Mouse (Mus musculus) midbrain, embryonic 11.5 days (tissue): ENCODE measurements at regions not wholly inside any gene's neighbourhood (a gene's known extent, or its start where the extent isn't known, plus 50 kb on each side); places are given as distances from the start of the nearest gene placed in this dataset.

Experiments used
- ATAC-seq: fragments of 200-750 bp; cut with Nextera tagmentation; 2 replicates; pipeline ENCODE4 v1.8.0; 2017; ENCODE audit warnings: moderate TSS enrichment, moderate library complexity; ENCODE audit not compliant: low FRiP score
- DNase-seq: peaks from one replicate; pipeline ENCODE4 v3.0.0; 2015; ENCODE audit warnings: low spot score; ENCODE audit errors: missing footprints
- H3K27ac ChIP-seq: fragments of 300-500 bp; sonication (generic); 2 replicates; pipeline ENCODE4 v1.5.1; 2014; ENCODE audit warnings: low read depth, low read length
- H3K27me3 ChIP-seq: fragments of 300-500 bp; sonication (generic); 2 replicates; pipeline ENCODE4 v1.6.1; 2014; ENCODE audit warnings: mild to moderate bottlenecking, low read length, moderate library complexity, mixed read lengths; ENCODE audit not compliant: control insufficient read depth, insufficient read depth
- H3K36me3 ChIP-seq: fragments of 300-500 bp; sonication (generic); 2 replicates; pipeline ENCODE4 v1.6.1; 2014; ENCODE audit warnings: mild to moderate bottlenecking, low read length, moderate library complexity, mixed read lengths; ENCODE audit not compliant: control insufficient read depth, insufficient read depth
- H3K4me1 ChIP-seq: fragments of 300-500 bp; sonication (generic); 2 replicates; pipeline ENCODE4 v1.6.1; 2014; ENCODE audit warnings: low read length; ENCODE audit not compliant: control insufficient read depth, insufficient read depth
- H3K4me2 ChIP-seq: fragments of 300-500 bp; sonication (generic); 2 replicates; pipeline ENCODE4 v1.6.1; 2014; ENCODE audit warnings: mild to moderate bottlenecking, moderate library complexity
- H3K4me3 ChIP-seq: fragments of 300-500 bp; sonication (generic); 2 replicates; pipeline ENCODE4 v1.5.1; 2014; ENCODE audit warnings: low read depth, low read length
- H3K9ac ChIP-seq: fragments of 300-500 bp; sonication (generic); 2 replicates; pipeline ENCODE4 v1.6.1; 2014; ENCODE audit warnings: low read length
- H3K9me3 ChIP-seq: fragments of 300-500 bp; sonication (generic); 2 replicates; pipeline ENCODE4 v1.6.1; 2016; ENCODE audit warnings: low read length; ENCODE audit not compliant: control insufficient read depth
- WGBS: fragments of 180-500 bp; shearing (Covaris S2); extraction: QIAGEN DNeasy Blood & Tissue Kit; methylation state at CpG from one replicate; pipeline ENCODE4 v1.1.7; 2014; 5-methylcytosine and 5-hydroxymethylcytosine counted together

GRCm38 (mm10) chr14:9003034-9003433, 337.0 kb upstream of the 4930452B06Rik start:
- no peaks in the 10 kb centered on the region for H3K4me1 ChIP-seq
- no peak for DNase-seq
- H3K9me3 ChIP-seq, result no peaks in the 10 kb centered on the region
- H3K4me2 ChIP-seq, result no peak overlapping the region
- no peak overlapping the region for H3K4me3 ChIP-seq
- H3K27ac ChIP-seq, result no peak overlapping the region
- no peak for ATAC-seq
- H3K9ac ChIP-seq, result no peak overlapping the region
- no peaks in the 10 kb centered on the region for H3K36me3 ChIP-seq
- WGBS, result 55% methylated on average over 2 of the region's 2 CpGs
- no peaks in the 10 kb centered on the region for H3K27me3 ChIP-seq

- Histone ChIP-seq H3K4me2 (no peak overlapping the region), H3K9me3 (no peaks in the 10 kb centered on the region), H3K4me1 (no peaks in the 10 kb centered on the region), H3K4me3 (no peak overlapping the region), H3K27me3 (no peaks in the 10 kb centered on the region), H3K9ac (no peak overlapping the region), H3K36me3 (no peaks in the 10 kb centered on the region), H3K27ac (no peak overlapping the region)
- ATAC-seq (no peak), DNase-seq (no peak)
- 91% methylated on average over 3 of the region's 3 CpGs for WGBS
Measured at GRCm38 (mm10) chr14:9000408-9001092, 334.5 kb upstream of the 4930452B06Rik start.

DNA sequence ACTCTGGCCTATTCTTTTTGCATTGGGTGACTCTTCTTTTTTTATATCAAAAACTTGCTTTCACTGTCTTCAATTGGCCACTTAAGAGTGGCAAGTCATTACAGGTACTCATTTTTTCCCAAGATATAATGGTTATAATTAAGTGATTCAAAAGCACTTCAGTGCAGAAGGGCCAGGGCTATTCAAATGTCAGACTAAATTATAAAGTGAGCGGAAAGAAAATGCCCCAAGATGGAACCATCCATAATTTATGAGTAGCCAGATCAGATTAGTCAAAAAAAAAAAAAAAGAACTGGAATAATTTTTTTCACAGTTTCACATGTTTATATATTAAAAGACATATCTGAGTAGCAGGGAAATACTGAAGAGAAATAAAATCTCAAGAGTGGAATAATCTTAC, 333.8 kb upstream of the 4930452B06Rik start:
- ATAC-seq (no peak), DNase-seq (no peak)
- no peak overlapping the region for H3K27ac ChIP-seq
- H3K36me3 ChIP-seq, result no peaks in the 10 kb centered on the region
- H3K4me1 ChIP-seq, result no peaks in the 10 kb centered on the region
- H3K9ac ChIP-seq, result no peak overlapping the region
- 60% methylated on average over 1 of the region's 1 CpGs for WGBS
- no peaks in the 10 kb centered on the region for H3K27me3 ChIP-seq
- H3K4me2 ChIP-seq, result no peak overlapping the region
- H3K9me3 ChIP-seq, result no peaks in the 10 kb centered on the region
- no peak overlapping the region for H3K4me3 ChIP-seq

DNA sequence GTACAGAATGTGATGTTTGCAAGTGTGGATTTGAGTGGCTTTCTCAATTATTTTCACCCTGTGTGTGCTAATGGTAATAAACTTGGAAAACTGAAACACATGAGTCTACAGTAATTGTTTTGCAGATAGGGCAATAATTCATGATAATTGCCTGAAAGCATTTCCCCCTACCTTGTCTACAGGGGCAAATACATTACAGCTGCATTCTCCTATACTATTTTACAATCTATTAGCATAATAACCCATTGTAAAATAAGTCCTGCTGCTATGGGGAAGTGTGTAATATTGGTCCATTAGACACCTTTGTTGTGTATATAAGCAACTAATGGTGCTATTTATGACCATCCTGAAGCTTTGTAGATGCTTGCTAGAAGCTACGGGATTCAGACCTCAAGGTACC, 327.4 kb upstream of the 4930452B06Rik start:
- no peak overlapping the region for H3K4me3 ChIP-seq
- no peak overlapping the region for H3K4me2 ChIP-seq
- ATAC-seq (no peak), DNase-seq (no peak)
- no peaks in the 10 kb centered on the region for H3K4me1 ChIP-seq
- H3K27ac ChIP-seq, result no peak overlapping the region
- H3K9me3 ChIP-seq, result no peaks in the 10 kb centered on the region
- H3K36me3 ChIP-seq, result no peaks in the 10 kb centered on the region
- H3K9ac ChIP-seq, result no peak overlapping the region
- WGBS, result 92% methylated on average over 1 of the region's 1 CpGs
- H3K27me3 ChIP-seq, result no peaks in the 10 kb centered on the region

DNA sequence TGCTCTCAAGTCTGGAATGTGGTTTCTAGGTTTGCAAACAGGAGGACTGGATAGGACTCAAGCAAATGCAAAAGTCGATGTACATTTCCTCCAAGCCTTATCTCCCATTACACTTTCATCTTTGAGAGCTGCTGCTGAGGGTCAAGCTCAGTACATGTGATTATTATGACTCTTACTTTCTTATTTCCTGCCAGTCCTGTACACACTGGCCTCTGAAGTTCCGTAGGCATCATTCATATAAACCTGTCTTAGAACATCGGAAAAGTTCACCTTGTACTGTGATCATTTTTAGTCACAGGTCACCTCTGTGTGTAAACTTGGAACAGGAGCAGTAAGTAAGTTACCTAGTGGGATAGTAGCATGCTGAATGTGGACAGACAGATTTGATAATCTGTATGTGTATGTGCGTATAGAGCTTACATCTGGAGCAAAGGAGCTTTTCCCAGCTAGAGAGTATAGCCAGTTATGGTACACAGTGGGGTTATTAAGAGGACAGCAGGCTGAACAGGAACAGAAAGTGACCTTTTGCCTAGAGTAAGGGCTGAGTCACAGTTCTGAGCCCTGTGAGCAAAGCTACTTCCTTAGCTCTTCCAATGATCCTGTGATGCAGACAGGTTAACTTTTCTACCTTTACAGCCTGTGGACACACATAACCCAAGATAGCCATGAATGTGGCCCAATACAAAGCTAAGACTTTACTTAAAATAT, 319.2 kb upstream of the 4930452B06Rik start:
- H3K4me2 ChIP-seq, result no peak overlapping the region
- no peaks in the 10 kb centered on the region for H3K36me3 ChIP-seq
- no peaks in the 10 kb centered on the region for H3K27me3 ChIP-seq
- 93% methylated on average over 4 of the region's 4 CpGs for WGBS
- no peaks in the 10 kb centered on the region for H3K9me3 ChIP-seq
- DNase-seq, result no peak
- H3K4me3 ChIP-seq, result no peak overlapping the region
- no peak overlapping the region for H3K9ac ChIP-seq
- ATAC-seq, result no peak
- no peaks in the 10 kb centered on the region for H3K4me1 ChIP-seq
- H3K27ac ChIP-seq, result no peak overlapping the region

DNA sequence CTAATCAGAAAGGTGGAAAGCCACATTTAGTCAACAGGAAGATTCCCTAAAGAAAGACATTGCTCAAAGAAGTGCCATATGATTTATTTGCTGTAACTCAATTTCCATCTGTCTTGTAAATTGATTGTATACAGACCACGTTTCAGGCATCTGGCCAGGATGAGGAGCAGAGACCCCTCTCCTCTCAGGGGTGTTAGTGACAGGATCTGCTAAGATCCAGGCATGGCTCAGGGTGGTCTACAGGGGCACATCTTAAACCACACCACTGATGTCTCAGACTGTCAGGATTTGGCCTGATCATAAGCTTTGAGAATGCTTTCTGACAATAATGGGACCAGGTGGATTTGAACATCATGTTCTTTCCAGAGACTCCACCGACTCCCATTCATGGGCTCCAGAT, 295.5 kb upstream of the 4930452B06Rik start:
- Histone ChIP-seq H3K9ac (no peak overlapping the region), H3K4me1 (no peaks in the 10 kb centered on the region), H3K9me3 (no peaks in the 10 kb centered on the region), H3K4me2 (no peak overlapping the region), H3K4me3 (no peak overlapping the region), H3K36me3 (no peaks in the 10 kb centered on the region), H3K27me3 (no peaks in the 10 kb centered on the region), H3K27ac (no peak overlapping the region)
- DNase-seq, result no peak
- no peak for ATAC-seq
- WGBS, result 71% methylated on average over 2 of the region's 2 CpGs

DNA sequence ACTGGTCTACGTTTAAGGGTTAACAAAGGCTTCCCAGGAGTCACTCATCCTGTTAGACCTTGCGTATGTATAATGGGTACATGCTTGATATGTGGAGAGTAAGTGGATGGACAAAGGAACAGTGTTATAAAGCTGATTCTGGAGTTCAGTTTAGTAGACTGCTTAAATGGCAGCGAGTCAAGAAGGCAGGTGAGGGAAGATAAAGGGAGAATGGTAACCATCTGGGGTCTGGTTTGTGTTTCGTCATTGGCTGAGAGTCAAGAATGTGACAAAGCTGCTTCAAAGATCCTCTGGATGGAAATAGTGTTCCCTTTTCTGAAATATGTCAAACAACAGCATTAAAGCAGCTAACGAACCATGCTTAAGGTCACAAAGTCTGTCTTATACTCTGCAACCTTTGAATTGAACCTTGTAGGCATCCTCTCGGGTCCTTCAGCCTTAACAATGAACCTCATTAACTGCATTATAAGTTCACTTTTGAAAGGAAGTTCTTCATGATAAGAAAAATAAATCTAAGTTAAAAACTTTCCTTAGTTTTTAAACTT, 286.9 kb upstream of the 4930452B06Rik start:
- Histone ChIP-seq H3K27me3 (no peaks in the 10 kb centered on the region), H3K9ac (no peak overlapping the region), H3K36me3 (no peaks in the 10 kb centered on the region), H3K27ac (no peak overlapping the region), H3K4me2 (no peak overlapping the region), H3K4me1 (no peaks in the 10 kb centered on the region), H3K4me3 (no peak overlapping the region), H3K9me3 (no peaks in the 10 kb centered on the region)
- no peak for DNase-seq
- 73% methylated on average over 6 of the region's 6 CpGs for WGBS
- ATAC-seq, result no peak

DNA sequence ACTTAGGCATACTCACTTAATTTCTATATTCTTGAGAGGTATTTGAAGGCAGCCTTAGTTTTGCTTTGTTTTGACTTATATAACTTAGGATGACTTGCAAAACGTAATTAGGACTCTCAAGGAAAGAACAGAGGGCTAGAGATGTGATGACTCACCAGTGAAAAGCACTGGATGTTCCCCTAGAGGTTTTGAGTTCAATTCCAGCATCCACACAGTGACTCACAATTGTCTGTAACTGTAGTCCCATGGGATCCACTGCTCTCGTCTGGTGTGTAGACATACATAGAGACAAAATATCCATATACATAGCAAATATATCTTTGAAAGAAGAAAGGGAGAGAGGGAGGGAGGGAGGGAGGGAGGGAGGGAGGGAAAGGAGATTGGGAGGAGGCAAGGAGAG, 282.7 kb upstream of the 4930452B06Rik start:
- H3K9me3 ChIP-seq, result no peaks in the 10 kb centered on the region
- H3K4me1 ChIP-seq, result no peaks in the 10 kb centered on the region
- H3K27ac ChIP-seq, result no peak overlapping the region
- H3K4me2 ChIP-seq, result no peak overlapping the region
- H3K9ac ChIP-seq, result no peak overlapping the region
- DNase-seq (no peak), ATAC-seq (no peak)
- WGBS, result 75% methylated on average over 2 of the region's 2 CpGs
- H3K36me3 ChIP-seq, result no peaks in the 10 kb centered on the region
- no peaks in the 10 kb centered on the region for H3K27me3 ChIP-seq
- no peak overlapping the region for H3K4me3 ChIP-seq

DNA sequence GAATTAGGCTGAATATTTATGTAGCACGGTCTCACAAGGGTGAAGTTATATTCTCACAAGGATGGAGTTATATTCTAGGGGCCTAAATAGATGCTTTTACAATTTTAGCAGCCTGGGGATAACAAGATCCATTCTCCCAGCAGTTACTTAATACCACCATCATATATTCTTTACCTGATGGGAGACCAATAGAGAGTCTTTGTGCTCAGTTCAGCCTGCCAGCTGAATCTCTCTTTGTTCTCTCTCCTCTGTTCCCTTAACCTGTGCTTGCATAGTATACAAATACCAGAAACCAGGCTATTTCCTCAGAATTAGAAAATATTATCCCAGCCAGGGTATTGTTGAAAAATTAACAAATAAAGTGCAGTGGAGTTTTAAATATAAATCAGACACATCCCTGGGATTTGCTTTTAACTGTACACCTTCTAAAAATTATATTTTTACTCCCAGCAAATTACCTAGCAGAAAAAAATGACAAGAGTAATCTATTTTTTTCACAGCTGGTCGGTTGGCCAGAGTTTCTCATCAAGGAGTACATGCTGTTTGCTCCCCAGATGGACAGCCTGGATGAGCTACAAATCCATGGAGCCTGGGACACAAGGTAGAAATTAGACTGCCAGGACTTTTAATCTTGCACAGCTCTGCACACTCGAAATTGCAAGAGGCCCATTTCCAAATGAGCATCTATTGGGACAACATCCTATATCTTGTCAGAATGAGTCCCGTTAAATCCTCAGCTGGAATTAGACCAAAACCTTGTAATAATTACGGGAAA, 281.0 kb upstream of the 4930452B06Rik start:
- WGBS, result 87% methylated on average over 5 of the region's 5 CpGs
- no peak for DNase-seq
- no peaks in the 10 kb centered on the region for H3K36me3 ChIP-seq
- no peaks in the 10 kb centered on the region for H3K4me1 ChIP-seq
- H3K9ac ChIP-seq, result no peak overlapping the region
- H3K4me2 ChIP-seq, result no peak overlapping the region
- H3K9me3 ChIP-seq, result no peaks in the 10 kb centered on the region
- H3K27me3 ChIP-seq, result no peaks in the 10 kb centered on the region
- no peak for ATAC-seq
- no peak overlapping the region for H3K4me3 ChIP-seq
- no peak overlapping the region for H3K27ac ChIP-seq
